9 mouse cellular contexts compared by ENCODE assay signal in genomic region chr10:103367371-103368295, GRCm38 (mm10). TPM values are rescaled to one million over a fixed set of nuclear protein-coding genes. Genes with fewer than 3 reads are reported as not detected.
DNase-seq lines count a peak whose midpoint lies in the region; ATAC-seq lines count a peak whose summit lies in the region.
"Had no signal": no experiment of that assay in that cellular context is flagged by ENCODE, and none has a peak within 500 bp of the region (broad histone marks: within the 10 kb centered on the region; RNA-seq: fewer than 3 reads in every experiment).

Slc6a15 (plus strand) TSS chr10:103367783.

- peaks cover 19% of the 10 kb centered on the region for H3K27me3 ChIP-seq in liver, embryonic 16.5 days (ENCODE audit: control insufficient read depth, insufficient read depth, low read depth, low read length)

- H3K4me2 ChIP-seq in liver, embryonic 16.5 days (ENCODE audit: low read depth, low read length), result peak within 1 kb of the TSS; percentile 43

- H3K9ac ChIP-seq in liver, embryonic 16.5 days (ENCODE audit: low read depth, low read length), result no peak within 1 kb of the TSS

- no peak within 1 kb of the TSS for H3K27ac ChIP-seq in liver, embryonic 16.5 days (ENCODE audit: low read length)

- H3K4me1 ChIP-seq in liver, embryonic 16.5 days (ENCODE audit: control insufficient read depth, low read depth, low read length), result no peaks in the 10 kb centered on the region; the same call in 1 of the 2 replicates

- ATAC-seq in granulocyte monocyte progenitor cell, adult 5-6 weeks (replicated peaks; ENCODE audit: poor library complexity, severe bottlenecking), result peak; percentile 46
- ATAC-seq in liver, embryonic 16.5 days (ENCODE audit: low read depth), result 0 out of 2 replicates have a peak, but pooled peaks have one; percentile 7

- 1% methylated on average over 43 of the region's 43 CpGs for WGBS in liver, embryonic 16.5 days (ENCODE audit: insufficient replicate concordance)

- DNase-seq in layer of hippocampus, adult 11-12 months (ENCODE audit: low spot score), result peak; percentile 53
- no peak for DNase-seq in layer of hippocampus, adult 9-10 months (ENCODE audit: low spot score)
- DNase-seq in cerebellum, postnatal 36 days, result peak; percentile 72 to 75
- peak; percentile 28 to 60 for DNase-seq in kidney, postnatal 25 days
- peak; percentile 63 for DNase-seq in ovary, postnatal 36 days (ENCODE audit: low spot score)
- no peak for DNase-seq in T-cell, adult 2 months (ENCODE audit: low spot score)

- no peaks in the 10 kb centered on the region for H3K36me3 ChIP-seq in liver, embryonic 16.5 days (ENCODE audit: control insufficient read depth, insufficient read depth)

- peak within 1 kb of the TSS; percentile 28 for H3K4me3 ChIP-seq in liver, embryonic 16.5 days (ENCODE audit: low read depth, low read length)

- H3K9me3 ChIP-seq in liver, embryonic 16.5 days (replicated peaks; ENCODE audit: control insufficient read depth, low read length), result no peaks in the 10 kb centered on the region

RNA-seq across cellular contexts. Expression of gene Slc6a15, which starts in this region (rescaled TPM):
- 0.19 TPM in 1 of 2 replicates, not detected in the other for total RNA-seq in granulocyte monocyte progenitor cell, adult 5-6 weeks (2014; fragmentation: Nextera tagmentation)
- total RNA-seq in granulocyte monocyte progenitor cell, adult 5-6 weeks (2017), result 0.77 and 1.1 TPM in 2 replicates
- polyA plus RNA-seq in liver, embryonic 16.5 days (2015; fragmentation: Nextera tagmentation; extraction: Ambion mirVana), result 0.02 and 0.05 TPM in 2 replicates
- total RNA-seq: MEL had no signal

Comparison
In these comparisons a context has a peak if more than half of its experiments do, and no peak if none do; other contexts are left out.
1. DNase-seq: peak in layer of hippocampus, adult 11-12 months (single experiment), cerebellum, postnatal 36 days (2 of 2), kidney, postnatal 25 days (2 of 2) and ovary, postnatal 36 days (single experiment); none in layer of hippocampus, adult 9-10 months (single experiment) and T-cell, adult 2 months (single experiment).
2. Peak in ATAC-seq, H3K4me3 ChIP-seq and H3K4me2 ChIP-seq in liver, embryonic 16.5 days; RNA of the gene not detected or under 1 TPM.